Mouse (Mus musculus): ENCODE data around the gene Tefm.
"Not testable (repeated sequence)": the region's sequence is repeated elsewhere in the genome, so short reads cannot be mapped to it uniquely, and the experiment has no call there.

The Tefm gene

GRCm38 (mm10) chr11:80156841-80157240 lies 14.9 kb upstream of the Tefm start:
- DNase-seq (ENCODE audit: low spot score in 2 of 2) = no peak

DNA sequence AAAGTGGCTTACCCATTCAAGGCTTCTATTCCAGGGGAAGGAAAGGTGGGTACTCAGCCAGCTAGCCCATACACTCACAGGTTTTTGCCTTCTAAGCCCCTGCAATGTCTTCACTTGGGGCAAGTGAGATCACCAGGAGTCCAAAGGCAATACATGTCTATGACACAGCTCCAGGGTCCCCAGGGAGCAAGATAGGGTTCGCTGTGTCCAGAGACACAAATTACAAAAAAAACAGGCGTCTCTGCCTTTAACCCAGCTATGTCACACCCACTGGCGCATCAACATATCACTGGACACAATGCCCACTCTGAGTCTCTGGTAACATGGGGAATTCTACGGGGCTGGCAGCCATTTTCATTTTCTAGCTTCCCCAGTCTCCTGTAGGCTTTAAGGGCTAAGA lies 14.0 kb upstream of the Tefm start:
- no peak for DNase-seq (ENCODE audit: low spot score in 2 of 2)

DNA sequence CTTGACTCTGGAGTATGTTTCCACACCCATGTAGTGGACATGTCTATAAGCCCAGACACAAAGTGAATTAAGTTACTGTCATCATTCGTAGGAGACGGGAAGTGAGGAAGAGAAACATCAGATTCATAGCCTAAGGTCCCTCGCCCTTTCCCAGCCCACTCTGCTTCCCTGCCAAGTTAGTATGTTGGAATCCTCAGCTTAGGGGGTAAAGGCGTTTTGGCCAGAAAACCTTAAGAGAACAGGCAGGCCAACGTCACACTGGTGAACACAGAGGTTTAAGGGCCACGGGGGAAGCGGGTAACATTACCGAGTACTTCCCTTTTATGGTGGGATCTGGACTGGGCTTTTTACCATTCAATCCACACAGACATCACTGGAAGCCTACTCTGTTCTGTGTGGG lies 13.6 kb upstream of the Tefm start:
- DNase-seq (ENCODE audit: low spot score in 2 of 2) = no peak

- DNase-seq (ENCODE audit: low spot score in 2 of 2) = no peak
Measured at GRCm38 (mm10) chr11:80154501-80154900, 12.5 kb upstream of the Tefm start.

GRCm38 (mm10) chr11:80153857-80154495 lies 12.0 kb upstream of the Tefm start, which contains the start of gene Adap2:
Gene Adap2, plus strand, starts transcription at chr11:80154105.
- peak; percentile 46 to 63 for DNase-seq (ENCODE audit: low spot score in 2 of 2)

- DNase-seq (ENCODE audit: low spot score in 2 of 2) = no peak
Measured at GRCm38 (mm10) chr11:80152376-80152775, 10.4 kb upstream of the Tefm start.

DNA sequence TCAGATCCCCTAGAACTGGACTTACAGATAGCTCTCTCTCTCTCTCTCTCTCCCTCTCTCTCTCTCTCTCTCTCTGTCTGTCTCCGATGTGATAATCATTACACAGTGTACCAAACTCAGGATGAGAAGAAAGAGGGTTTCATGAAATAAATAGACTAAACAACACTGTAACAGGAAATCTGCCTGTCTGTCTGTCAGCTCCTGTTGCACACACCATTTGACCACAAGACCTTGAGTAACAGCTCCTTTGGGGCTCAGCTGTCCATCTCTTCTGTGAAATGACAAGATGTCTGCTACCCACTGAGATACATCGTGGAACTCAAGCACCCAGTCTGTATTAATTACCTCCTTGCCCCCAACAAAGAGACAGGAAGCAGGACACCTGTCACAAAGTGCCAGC lies 9.6 kb upstream of the Tefm start:
- no peak for DNase-seq (ENCODE audit: low spot score in 2 of 2)

DNA sequence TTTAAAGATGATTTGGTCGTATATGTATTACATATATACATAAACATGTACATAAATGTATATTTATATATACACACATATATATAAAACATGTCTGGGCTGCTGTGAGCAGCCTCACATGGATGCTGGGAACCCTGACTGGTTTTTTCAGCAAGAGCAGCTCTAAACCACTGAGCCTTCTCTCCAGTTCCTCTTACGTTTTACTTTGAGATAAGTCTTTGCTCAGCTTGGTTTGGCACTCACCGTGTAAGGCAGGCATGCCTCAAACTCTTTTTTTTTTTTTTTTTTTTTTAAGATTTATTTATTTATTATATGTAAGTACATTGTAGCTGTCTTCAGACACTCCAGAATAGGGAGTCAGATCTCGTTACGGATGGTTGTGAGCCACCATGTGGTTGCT lies 8.6 kb upstream of the Tefm start:
- no peak for DNase-seq (ENCODE audit: low spot score in 2 of 2)

- DNase-seq (ENCODE audit: low spot score in 2 of 2) = no peak
Measured at GRCm38 (mm10) chr11:80149412-80150023, 7.5 kb upstream of the Tefm start.

DNA sequence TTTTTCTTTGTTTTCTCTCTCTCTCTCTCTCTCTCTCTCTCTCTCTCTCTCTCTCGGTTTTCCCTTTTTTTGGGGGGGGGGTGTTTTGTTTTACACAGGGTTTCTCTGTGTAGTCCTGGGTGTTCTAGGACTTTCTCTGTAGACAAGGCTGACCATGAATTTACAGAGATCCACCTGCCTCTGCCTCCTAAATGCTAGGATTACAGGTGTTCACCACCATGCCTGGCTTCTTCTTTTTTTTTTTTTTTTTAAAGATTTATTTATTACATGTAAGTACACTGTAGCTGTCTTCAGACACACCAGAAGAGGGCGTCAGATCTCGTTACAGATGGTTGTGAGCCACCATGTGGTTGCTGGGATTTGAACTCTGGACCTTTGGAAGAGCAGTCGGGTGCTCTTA lies 7.0 kb upstream of the Tefm start:
- DNase-seq (ENCODE audit: low spot score in 2 of 2) = not testable (repeated sequence)

GRCm38 (mm10) chr11:80148313-80148712 lies 6.3 kb upstream of the Tefm start:
- DNase-seq (ENCODE audit: low spot score in 2 of 2) = no peak

- no peak for DNase-seq (ENCODE audit: low spot score in 2 of 2)
Measured at GRCm38 (mm10) chr11:80147748-80148147, 5.8 kb upstream of the Tefm start.

DNA sequence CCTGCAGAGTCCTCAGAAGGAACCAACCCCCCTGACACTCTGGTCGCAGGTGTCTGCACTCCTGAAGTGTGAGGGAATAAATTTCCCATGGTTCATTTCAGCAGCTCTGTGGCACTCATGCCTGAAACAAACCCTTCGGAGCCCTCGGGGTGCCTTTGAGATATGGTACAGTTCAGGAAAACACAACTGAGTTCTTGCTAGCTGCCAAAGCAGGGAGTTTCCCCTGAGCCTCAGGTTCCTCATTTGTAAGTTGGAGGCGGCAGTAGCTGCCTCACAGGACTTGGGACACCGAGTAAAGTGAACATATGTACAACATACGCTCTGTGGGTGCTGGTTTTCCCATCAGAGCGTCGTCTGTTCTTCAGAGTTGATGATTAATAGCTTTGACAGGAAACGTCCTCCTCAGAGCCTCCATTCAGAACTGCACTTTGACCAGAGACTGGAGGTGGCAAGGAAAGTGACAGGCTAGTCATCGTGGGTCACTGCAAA lies 3.9 kb upstream of the Tefm start:
- DNase-seq (ENCODE audit: low spot score in 2 of 2) = no peak

GRCm38 (mm10) chr11:80142872-80143271 lies 897 bp upstream of the Tefm start:
- DNase-seq (ENCODE audit: low spot score in 2 of 2) = no peak

GRCm38 (mm10) chr11:80137773-80138172 lies 4.2 kb downstream of the Tefm start:
- no peak for DNase-seq (ENCODE audit: low spot score in 2 of 2)

- no peak for DNase-seq (ENCODE audit: low spot score in 2 of 2)
Measured at GRCm38 (mm10) chr11:80136786-80137185, 5.2 kb downstream of the Tefm start.

GRCm38 (mm10) chr11:80135954-80136683 lies 5.9 kb downstream of the Tefm start:
- DNase-seq (ENCODE audit: low spot score in 2 of 2) = no peak

DNA sequence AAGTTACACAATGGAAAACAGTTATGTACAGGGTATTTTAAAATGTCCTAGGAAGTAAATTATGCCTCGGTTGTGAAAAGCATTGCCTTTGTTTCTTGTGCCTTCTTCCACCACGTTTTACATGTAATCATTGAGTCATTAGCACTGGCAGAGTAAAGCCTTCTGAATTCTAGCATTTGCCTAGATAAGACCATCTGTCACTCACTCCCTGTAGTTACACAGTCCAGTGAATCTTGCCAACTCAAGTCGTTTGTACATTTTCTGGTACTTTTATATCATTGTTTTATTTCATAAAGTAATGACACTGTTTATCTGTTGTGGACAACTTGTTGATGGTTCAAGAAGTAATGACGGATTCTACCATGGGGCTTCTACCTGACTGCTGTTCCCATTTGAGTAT lies 7.2 kb downstream of the Tefm start:
- DNase-seq (ENCODE audit: low spot score in 2 of 2) = no peak

DNA sequence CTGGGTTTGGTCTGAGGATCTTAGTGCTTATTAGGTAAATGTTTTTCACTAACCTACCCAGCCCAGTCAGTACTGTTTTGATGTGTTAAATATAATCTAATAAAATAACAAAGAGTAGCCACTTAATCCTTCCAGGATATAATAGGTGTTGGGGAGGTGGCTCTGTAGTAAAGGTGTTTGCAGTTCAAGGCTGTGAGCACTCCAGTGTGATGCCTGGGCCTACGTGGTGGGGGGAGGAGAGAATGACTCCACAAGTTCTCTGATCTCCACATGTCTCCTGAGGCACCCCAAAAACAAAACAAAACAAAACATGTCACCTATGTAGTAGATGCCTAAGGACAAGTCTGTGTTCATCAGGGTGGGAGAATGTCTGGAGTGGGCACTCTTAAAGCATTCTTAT lies 9.9 kb downstream of the Tefm start:
- no peak for DNase-seq (ENCODE audit: low spot score in 2 of 2)

DNA sequence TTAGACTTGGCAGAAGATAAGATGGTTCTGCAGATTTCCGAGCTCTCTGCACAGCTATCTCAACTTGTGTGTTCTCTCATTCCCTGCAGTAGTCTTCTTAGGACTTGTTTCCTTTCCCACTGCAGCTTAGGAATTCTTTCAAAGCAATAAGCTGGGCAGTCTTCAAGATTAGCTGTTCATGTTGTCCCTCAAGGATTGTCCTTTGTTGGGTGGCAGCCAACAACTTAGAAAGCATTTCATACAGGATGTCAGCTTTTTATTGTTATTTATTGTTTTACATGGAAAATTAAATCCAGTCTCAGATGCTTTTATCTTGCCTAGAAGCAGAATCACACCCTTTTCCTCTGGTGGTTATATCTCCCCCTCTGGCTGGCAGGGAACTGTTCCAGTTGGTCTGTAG lies 25.6 kb downstream of the Tefm start:
- DNase-seq (ENCODE audit: low spot score in 2 of 2) = no peak

GRCm38 (mm10) chr11:80104407-80104806 lies 37.6 kb downstream of the Tefm start:
- DNase-seq (ENCODE audit: low spot score in 2 of 2) = no peak

- no peak for DNase-seq (ENCODE audit: low spot score in 2 of 2)
Measured at GRCm38 (mm10) chr11:80101298-80101697, 40.7 kb downstream of the Tefm start.
